ENCODE assay signal across 13 mouse cellular contexts in genomic region chr16:20706407-20707055, GRCm38 (mm10). TPM values are rescaled to one million over a fixed set of nuclear protein-coding genes. Genes with fewer than 3 reads are reported as not detected.
DNase-seq lines count a peak whose midpoint lies in the region; ATAC-seq and TF ChIP-seq lines count a peak whose summit lies in the region.
"Had no signal": no experiment of that assay in that cellular context is flagged by ENCODE, and none has a peak within 500 bp of the region (broad histone marks: within the 10 kb centered on the region; RNA-seq: fewer than 3 reads in every experiment).

No protein-coding gene starts in this region.

- peaks cover 0 to 34% of the 10 kb centered on the region in 2 experiments; a peak in 2 of 4 replicates for H3K36me3 ChIP-seq in MEL (ENCODE audit: control insufficient read depth in 1 of 2, insufficient read depth in 2 of 2, low read length in 2 of 2)
- H3K36me3 ChIP-seq in liver, embryonic 14.5 days (replicated peaks; ENCODE audit: control insufficient read depth, insufficient read depth, low read depth) = peaks cover 13% of the 10 kb centered on the region
- peaks cover 46% of the 10 kb centered on the region for H3K36me3 ChIP-seq in forebrain, embryonic 14.5 days (ENCODE audit: control insufficient read depth, insufficient read depth, low read length)
- H3K36me3 ChIP-seq in midbrain, embryonic 15.5 days (replicated peaks) = peaks cover 2% of the 10 kb centered on the region; the same call in 1 of the 2 replicates

- DNase-seq in cerebellum, adult 2 months = peak; percentile 41 to 51
- DNase-seq in cerebellum, adult 11 months = no peak
- no peak for DNase-seq in layer of hippocampus, adult 2 months (ENCODE audit: low spot score in 2 of 2)
- DNase-seq in layer of hippocampus, adult 11-12 months (ENCODE audit: low spot score) = no peak
- no peak for DNase-seq in MEL (ENCODE audit: low read depth, low spot score)
- DNase-seq in liver, embryonic 14.5 days (ENCODE audit: low read depth in 3 of 3, low spot score in 3 of 3) = peak in 1 of 3 experiments; percentile 53
- no peak for DNase-seq in forebrain, embryonic 14.5 days (ENCODE audit: low spot score)
- DNase-seq: lung, postnatal 14 days; thymus, postnatal 4 days had no signal

- H3K27ac ChIP-seq in cerebellum, adult 2 months (ENCODE audit: insufficient read depth, low read length) = no peak overlapping the region
- H3K27ac ChIP-seq in layer of hippocampus, adult 2 months = peak overlapping the region; percentile 44
- peak overlapping the region; percentile 62 for H3K27ac ChIP-seq in MEL (ENCODE audit: control insufficient read depth, low read depth, low read length)
- H3K27ac ChIP-seq in liver, embryonic 14.5 days = peak overlapping the region; percentile 94
- no peak overlapping the region for H3K27ac ChIP-seq in forebrain, embryonic 14.5 days (ENCODE audit: low read depth, low read length)
- no peak overlapping the region for H3K27ac ChIP-seq in midbrain, embryonic 15.5 days
- H3K27ac ChIP-seq: heart, embryonic 13.5 days had no signal

- TF ChIP-seq EP300 in MEL (IDR thresholded peaks at IDR 0.05; ENCODE audit: low read depth in 1 of 2, low read length in 2 of 2) = no peak
- TF ChIP-seq EP300 in liver, embryonic 14.5 days (IDR thresholded peaks at IDR 0.05; ENCODE audit: low read depth) = peak; percentile 60

- H3K4me1 ChIP-seq in cerebellum, adult 2 months (ENCODE audit: control insufficient read depth, insufficient read depth, low read length) = peaks cover 26% of the 10 kb centered on the region
- H3K4me1 ChIP-seq in MEL (ENCODE audit: control insufficient read depth in 1 of 2, insufficient read depth in 2 of 2, low read length in 2 of 2) = peaks cover 15 to 33% of the 10 kb centered on the region in 2 experiments
- H3K4me1 ChIP-seq in liver, embryonic 14.5 days (replicated peaks; ENCODE audit: control insufficient read depth in 2 of 2, insufficient read depth in 2 of 2, low read length in 1 of 2) = peaks cover 59 to 66% of the 10 kb centered on the region in 2 experiments
- peaks cover 8% of the 10 kb centered on the region; the same call in 1 of the 2 replicates for H3K4me1 ChIP-seq in forebrain, embryonic 14.5 days (ENCODE audit: control insufficient read depth, insufficient read depth, low read length)
- peaks cover 15% of the 10 kb centered on the region for H3K4me1 ChIP-seq in midbrain, embryonic 15.5 days

- ATAC-seq in liver, embryonic 14.5 days (ENCODE audit: insufficient read depth) = peak; percentile 29
- no peak for ATAC-seq in forebrain, embryonic 14.5 days
- no peak for ATAC-seq in midbrain, embryonic 15.5 days (replicated peaks)
- ATAC-seq: midbrain, embryonic 16.5 days had no signal

- no peak overlapping the region for H3K9ac ChIP-seq in MEL (ENCODE audit: control insufficient read depth, low read depth, low read length, poor library complexity, severe bottlenecking)
- H3K9ac ChIP-seq in liver, embryonic 14.5 days (replicated peaks) = peak overlapping the region; percentile 64
- H3K9ac ChIP-seq in forebrain, embryonic 14.5 days (ENCODE audit: low read length) = no peak overlapping the region
- H3K9ac ChIP-seq in midbrain, embryonic 15.5 days = no peak overlapping the region
- H3K9ac ChIP-seq: heart, embryonic 13.5 days had no signal

- TF ChIP-seq RAD21 in MEL (IDR thresholded peaks at IDR 0.05; ENCODE audit: low read depth, low read length) = no peak

- H3K79me2 ChIP-seq in MEL (ENCODE audit: control insufficient read depth, insufficient read depth, low read length, poor library complexity) = no peaks in the 10 kb centered on the region

- no peak for TF ChIP-seq CTCF in cerebellum, adult 2 months (IDR thresholded peaks at IDR 0.05; ENCODE audit: borderline replicate concordance, insufficient read depth, low read depth, low read length)
- TF ChIP-seq CTCF in layer of hippocampus, adult 2 months (conservative IDR thresholded peaks at IDR 0.05) = no peak
- TF ChIP-seq CTCF in MEL (IDR thresholded peaks at IDR 0.05 in 2 of 3, conservative IDR thresholded peaks at IDR 0.05 in 1 of 3; ENCODE audit: control insufficient read depth in 1 of 3, insufficient read depth in 1 of 3, low read depth in 2 of 3, low read length in 3 of 3, poor library complexity in 1 of 3, severe bottlenecking in 1 of 3) = no peak
- TF ChIP-seq CTCF in liver, embryonic 14.5 days (IDR thresholded peaks at IDR 0.05; ENCODE audit: low read depth) = no peak

- no peak for TF ChIP-seq POLR2A in cerebellum, adult 2 months (IDR thresholded peaks at IDR 0.05; ENCODE audit: borderline replicate concordance, insufficient read depth, low read length)
- TF ChIP-seq POLR2A in MEL (IDR thresholded peaks at IDR 0.05; ENCODE audit: control insufficient read depth in 1 of 2, insufficient read depth in 1 of 2, low read depth in 1 of 2, low read length in 2 of 2, poor library complexity in 1 of 2) = no peak

- no peaks in the 10 kb centered on the region for H3K27me3 ChIP-seq in cerebellum, adult 2 months (ENCODE audit: control insufficient read depth, insufficient read depth, low read length)
- H3K27me3 ChIP-seq in MEL (ENCODE audit: control insufficient read depth in 1 of 2, insufficient read depth in 2 of 2, low read length in 2 of 2) = no peaks in the 10 kb centered on the region
- H3K27me3 ChIP-seq in liver, embryonic 14.5 days (ENCODE audit: control insufficient read depth, insufficient read depth, low read length) = no peaks in the 10 kb centered on the region
- no peaks in the 10 kb centered on the region for H3K27me3 ChIP-seq in forebrain, embryonic 14.5 days (replicated peaks; ENCODE audit: control insufficient read depth, insufficient read depth, low read length)
- no peaks in the 10 kb centered on the region for H3K27me3 ChIP-seq in midbrain, embryonic 15.5 days (replicated peaks)
- H3K27me3 ChIP-seq: heart, embryonic 13.5 days had no signal

- no peaks in the 10 kb centered on the region for H3K9me3 ChIP-seq in MEL (replicated peaks; ENCODE audit: insufficient read depth, low read length)
- H3K9me3 ChIP-seq in liver, embryonic 14.5 days (ENCODE audit: control insufficient read depth, low read length) = no peaks in the 10 kb centered on the region
- H3K9me3 ChIP-seq in forebrain, embryonic 14.5 days (replicated peaks; ENCODE audit: control insufficient read depth, low read length) = no peaks in the 10 kb centered on the region
- no peaks in the 10 kb centered on the region for H3K9me3 ChIP-seq in midbrain, embryonic 15.5 days
- H3K9me3 ChIP-seq: heart, embryonic 13.5 days had no signal

- H3K4me3 ChIP-seq in cerebellum, adult 2 months (replicated peaks; ENCODE audit: insufficient read depth, low read depth, low read length) = no peak overlapping the region
- no peak overlapping the region for H3K4me3 ChIP-seq in layer of hippocampus, adult 2 months
- H3K4me3 ChIP-seq in MEL (ENCODE audit: control insufficient read depth in 1 of 2, insufficient read depth in 1 of 2, low read depth in 2 of 2, low read length in 2 of 2) = no peak overlapping the region
- no peak overlapping the region for H3K4me3 ChIP-seq in liver, embryonic 14.5 days (ENCODE audit: insufficient read depth in 1 of 2, low read depth in 2 of 2, low read length in 2 of 2)
- H3K4me3 ChIP-seq in forebrain, embryonic 14.5 days (ENCODE audit: low read depth, low read length) = no peak overlapping the region
- H3K4me3 ChIP-seq in midbrain, embryonic 15.5 days = no peak overlapping the region
- H3K4me3 ChIP-seq: heart, embryonic 13.5 days had no signal

- H3K4me2 ChIP-seq in liver, embryonic 14.5 days (ENCODE audit: low read depth) = peak overlapping the region; percentile 39
- H3K4me2 ChIP-seq in forebrain, embryonic 14.5 days (ENCODE audit: low read length) = no peak overlapping the region
- H3K4me2 ChIP-seq in midbrain, embryonic 15.5 days = no peak overlapping the region
- H3K4me2 ChIP-seq: heart, embryonic 13.5 days had no signal

- 56% methylated on average over 2 of the region's 2 CpGs for WGBS in cerebellum, adult 2 months
- 59% methylated on average over 2 of the region's 2 CpGs for WGBS in liver, embryonic 14.5 days (ENCODE audit: insufficient replicate concordance)
- 88% methylated on average over 2 of the region's 2 CpGs for whole genome bisulfite sequencing in forebrain, embryonic 14.5 days
- 97% methylated on average over 2 of the region's 2 CpGs for WGBS in midbrain, embryonic 15.5 days

RNA-seq across cellular contexts. Expression of gene Polr2h, which starts 10.9 kb away (rescaled TPM):
- polyA plus RNA-seq in cerebellum, adult 2 months (2012; rRNA removed) = 38.6 and 41.2 TPM in 2 replicates
- total RNA-seq in layer of hippocampus, adult 2 months (2021) = 10 to 100 TPM; 26.1 TPM
- 174 and 180 TPM in 2 replicates for total RNA-seq in MEL (2012; rRNA removed)
- 10 to 100 TPM in 1 of 2 experiments, not detected in 1; 95.4 TPM for polyA plus RNA-seq in MEL (2012; ENCODE audit: insufficient read depth in 1 of 2, insufficient read length in 2 of 2, low read depth in 1 of 2, low replicate concordance in 2 of 2, missing spikeins in 1 of 2)
- 21.5 and 30.1 TPM in 2 replicates for polyA plus RNA-seq in liver, embryonic 14.5 days (2012; rRNA removed)
- 45.4 and 49.6 TPM in 2 replicates for polyA plus RNA-seq in liver, embryonic 14.5 days (2014; fragmentation: Nextera tagmentation; extraction: Ambion mirVana)
- 112 and 126 TPM in 2 replicates for polyA plus RNA-seq in forebrain, embryonic 14.5 days (2014; fragmentation: Nextera tagmentation; extraction: Ambion mirVana)
- polyA plus RNA-seq in midbrain, embryonic 15.5 days (2015; fragmentation: Nextera tagmentation; extraction: Ambion mirVana) = 82.3 and 90.6 TPM in 2 replicates

RNA-seq across cellular contexts. Expression of gene Clcn2, which starts 11.0 kb away (rescaled TPM):
- 94.4 and 97.2 TPM in 2 replicates for polyA plus RNA-seq in cerebellum, adult 2 months (2012; rRNA removed)
- 10 to 100 TPM; 74.2 to 79.5 TPM for total RNA-seq in layer of hippocampus, adult 2 months (2021)
- total RNA-seq in MEL (2012; rRNA removed) = 3.6 and 5.4 TPM in 2 replicates
- 1 to 10 TPM in 1 of 2 experiments, not detected in 1; 9.4 TPM for polyA plus RNA-seq in MEL (2012; ENCODE audit: insufficient read depth in 1 of 2, insufficient read length in 2 of 2, low read depth in 1 of 2, low replicate concordance in 2 of 2, missing spikeins in 1 of 2)
- polyA plus RNA-seq in liver, embryonic 14.5 days (2012; rRNA removed) = 16.7 and 20.9 TPM in 2 replicates
- 4.9 and 5.6 TPM in 2 replicates for polyA plus RNA-seq in liver, embryonic 14.5 days (2014; fragmentation: Nextera tagmentation; extraction: Ambion mirVana)
- 11.9 and 15.2 TPM in 2 replicates for polyA plus RNA-seq in forebrain, embryonic 14.5 days (2014; fragmentation: Nextera tagmentation; extraction: Ambion mirVana)
- 33.7 and 33.8 TPM in 2 replicates for polyA plus RNA-seq in midbrain, embryonic 15.5 days (2015; fragmentation: Nextera tagmentation; extraction: Ambion mirVana)

RNA-seq across cellular contexts. Expression of gene Fam131a, which starts 13.5 kb away (rescaled TPM):
- 123 and 137 TPM in 2 replicates for polyA plus RNA-seq in cerebellum, adult 2 months (2012; rRNA removed)
- 100 to 1,000 TPM; 450 to 457 TPM for total RNA-seq in layer of hippocampus, adult 2 months (2021)
- not detected in 2 replicates for total RNA-seq in MEL (2012; rRNA removed)
- polyA plus RNA-seq in MEL (2012; ENCODE audit: insufficient read depth in 1 of 2, insufficient read length in 2 of 2, low read depth in 1 of 2, low replicate concordance in 2 of 2, missing spikeins in 1 of 2) = not detected
- polyA plus RNA-seq in liver, embryonic 14.5 days (2012; rRNA removed) = 1.0 and 1.4 TPM in 2 replicates
- polyA plus RNA-seq in liver, embryonic 14.5 days (2014; fragmentation: Nextera tagmentation; extraction: Ambion mirVana) = 1.3 TPM in 2 replicates
- 51.5 and 55.5 TPM in 2 replicates for polyA plus RNA-seq in forebrain, embryonic 14.5 days (2014; fragmentation: Nextera tagmentation; extraction: Ambion mirVana)
- polyA plus RNA-seq in midbrain, embryonic 15.5 days (2015; fragmentation: Nextera tagmentation; extraction: Ambion mirVana) = 58.1 and 58.5 TPM in 2 replicates
- total RNA-seq: neutrophil, adult 5-6 weeks had no signal

RNA-seq across cellular contexts. Expression of gene Chrd, which starts 26.4 kb away (rescaled TPM):
- polyA plus RNA-seq in cerebellum, adult 2 months (2012; rRNA removed) = 60.1 and 71.4 TPM in 2 replicates
- 10 to 100 TPM; 87.0 to 90.7 TPM for total RNA-seq in layer of hippocampus, adult 2 months (2021)
- total RNA-seq in MEL (2012; rRNA removed) = not detected in 2 replicates
- not detected for polyA plus RNA-seq in MEL (2012; ENCODE audit: insufficient read depth in 1 of 2, insufficient read length in 2 of 2, low read depth in 1 of 2, low replicate concordance in 2 of 2, missing spikeins in 1 of 2)
- 0.42 and 0.71 TPM in 2 replicates for polyA plus RNA-seq in liver, embryonic 14.5 days (2012; rRNA removed)
- polyA plus RNA-seq in liver, embryonic 14.5 days (2014; fragmentation: Nextera tagmentation; extraction: Ambion mirVana) = 0.21 and 0.24 TPM in 2 replicates
- polyA plus RNA-seq in forebrain, embryonic 14.5 days (2014; fragmentation: Nextera tagmentation; extraction: Ambion mirVana) = 2.6 and 3.8 TPM in 2 replicates
- 5.6 and 5.7 TPM in 2 replicates for polyA plus RNA-seq in midbrain, embryonic 15.5 days (2015; fragmentation: Nextera tagmentation; extraction: Ambion mirVana)
- total RNA-seq: neutrophil, adult 5-6 weeks had no signal

RNA-seq across cellular contexts. Expression of gene Thpo, which starts 27.8 kb away (rescaled TPM):
- polyA plus RNA-seq in cerebellum, adult 2 months (2012; rRNA removed) = 15.8 and 19.6 TPM in 2 replicates
- 10 to 100 TPM; 12.5 to 16.2 TPM for total RNA-seq in layer of hippocampus, adult 2 months (2021)
- not detected in 2 replicates for total RNA-seq in MEL (2012; rRNA removed)
- not detected for polyA plus RNA-seq in MEL (2012; ENCODE audit: insufficient read depth in 1 of 2, insufficient read length in 2 of 2, low read depth in 1 of 2, low replicate concordance in 2 of 2, missing spikeins in 1 of 2)
- polyA plus RNA-seq in liver, embryonic 14.5 days (2012; rRNA removed) = 2.8 and 3.6 TPM in 2 replicates
- polyA plus RNA-seq in liver, embryonic 14.5 days (2014; fragmentation: Nextera tagmentation; extraction: Ambion mirVana) = 3.6 and 3.7 TPM in 2 replicates
- polyA plus RNA-seq in forebrain, embryonic 14.5 days (2014; fragmentation: Nextera tagmentation; extraction: Ambion mirVana) = 0.25 and 0.62 TPM in 2 replicates
- polyA plus RNA-seq in midbrain, embryonic 15.5 days (2015; fragmentation: Nextera tagmentation; extraction: Ambion mirVana) = 1.3 and 1.7 TPM in 2 replicates
- total RNA-seq: neutrophil, adult 5-6 weeks had no signal

Comparison
In these comparisons a context has a peak if more than half of its experiments do, and no peak if none do; other contexts are left out.
1. DNase-seq: peak in cerebellum, adult 2 months (2 of 2); none in cerebellum, adult 11 months (single experiment), layer of hippocampus, adult 2 months (0 of 2), layer of hippocampus, adult 11-12 months (single experiment), MEL (single experiment) and forebrain, embryonic 14.5 days (single experiment).
2. H3K27ac ChIP-seq: peak in layer of hippocampus, adult 2 months (single experiment), MEL (single experiment) and liver, embryonic 14.5 days (single experiment); none in cerebellum, adult 2 months (single experiment), forebrain, embryonic 14.5 days (single experiment) and midbrain, embryonic 15.5 days (single experiment).
3. RNA of gene Fam131a, which starts 13.5 kb away (polyA plus RNA-seq): 123 to 137 TPM in cerebellum, adult 2 months, 58.1 to 58.5 TPM in midbrain, embryonic 15.5 days and 51.5 to 55.5 TPM in forebrain, embryonic 14.5 days; 1.0 to 1.4 TPM in liver, embryonic 14.5 days and not detected in MEL; every median in the first group is over 10 times any median in the second.